Mouse (Mus musculus): ENCODE results near the gene Gga3. TPM values are rescaled to one million over a fixed set of nuclear protein-coding genes. Genes with fewer than 3 reads are reported as not detected.

Gga3 gene
- polyA plus RNA-seq (2017; shearing (Covaris generic)), result 67.8 TPM

GRCm38 (mm10) chr11:115603476-115604303, at the start of gene Gga3, which contains the start of gene Mrps7:
TSS of gene Gga3 (minus strand) at chr11:115604051.
TSS of gene Mrps7 (plus strand) at chr11:115603925.

GRCm38 (mm10) chr11:115627705-115628464, 24.0 kb upstream of the Gga3 start, which contains the start of gene Slc25a19:
TSS of gene Slc25a19 (minus strand) at chr11:115628295.

DNA sequence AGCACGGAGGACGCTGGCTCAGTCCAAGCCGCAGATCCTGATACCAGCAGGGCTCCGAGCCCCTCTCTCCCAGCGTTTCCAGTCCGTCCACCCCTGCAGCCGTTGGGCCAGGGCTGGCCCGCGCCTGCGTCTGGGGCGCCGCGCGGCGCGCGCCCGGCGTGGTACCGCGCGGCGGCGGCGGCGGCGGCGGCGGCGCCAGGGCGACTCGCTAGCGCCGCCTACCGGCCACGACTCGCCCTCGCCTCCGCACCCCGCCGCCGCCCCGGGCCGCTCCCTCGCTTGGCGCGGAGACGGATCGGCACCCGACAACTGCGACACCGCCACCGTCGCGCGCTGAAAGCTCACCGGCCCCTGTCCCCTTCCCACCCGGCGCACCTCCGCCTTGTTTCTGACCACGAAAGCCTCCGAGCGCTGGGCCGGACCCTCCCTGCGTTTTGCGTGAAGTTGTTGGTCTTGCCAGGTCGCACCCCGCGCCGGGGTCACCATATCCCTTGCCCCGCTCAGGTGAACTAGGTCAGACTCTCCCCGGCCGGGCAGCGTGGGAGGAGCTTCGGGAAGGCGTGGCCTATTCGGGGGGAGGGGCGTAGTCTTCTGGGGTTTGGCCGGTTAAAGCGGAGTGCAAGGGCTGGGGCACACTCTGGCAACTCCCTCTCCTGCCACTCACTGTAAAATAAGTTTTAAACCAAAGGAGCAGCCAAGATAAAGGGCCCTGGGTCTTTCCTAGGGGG, 8.7 kb upstream of the Gga3 start, which contains the start of gene Mif4gd:
Gene Mif4gd (minus strand): TSS at position 560 of the 728 bp plus-strand sequence.

DNA sequence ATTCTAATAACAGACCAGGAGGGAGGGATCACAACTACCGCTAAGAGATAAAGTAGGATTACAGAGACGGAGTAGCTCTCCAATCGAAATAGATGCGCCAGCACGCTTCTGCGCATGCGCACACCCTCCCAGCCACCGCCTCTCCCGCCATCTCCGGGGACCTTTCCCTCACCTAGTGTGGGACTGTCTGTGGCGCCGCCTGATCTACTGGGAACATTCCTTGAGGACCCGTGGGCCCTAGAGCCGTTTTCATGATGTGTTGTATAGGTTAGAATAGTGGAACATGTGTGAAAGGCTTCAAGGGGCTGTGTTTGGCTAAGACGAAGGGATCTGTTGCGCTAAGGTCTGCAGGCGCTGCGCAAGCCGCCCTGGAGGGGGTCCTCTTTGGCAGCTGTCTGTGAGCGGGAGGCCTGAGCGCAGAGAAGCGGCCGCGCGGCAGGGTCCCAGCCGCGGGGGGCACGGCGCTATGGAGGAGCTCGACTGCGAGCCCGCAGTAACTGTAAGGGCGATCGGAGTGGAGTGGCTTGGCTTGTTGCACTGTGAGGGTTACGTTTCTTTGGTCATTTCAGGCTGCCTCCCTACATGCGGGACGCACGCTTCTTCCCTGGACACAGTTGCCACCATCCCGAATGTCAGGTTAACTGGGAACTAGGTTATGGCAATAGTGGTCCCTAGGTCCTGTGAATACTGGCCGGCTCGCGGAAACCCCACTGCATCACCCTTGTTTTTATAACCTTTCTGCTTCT, 39.6 kb downstream of the Gga3 start, which contains the start of gene Nup85:
Gene Nup85 (plus strand): TSS at position 371 of the 746 bp plus-strand sequence.

GRCm38 (mm10) chr11:115536038-115536681, 67.7 kb downstream of the Gga3 start, which contains the start of gene Sumo2:
TSS of gene Sumo2 (minus strand) at chr11:115536276.

Other genes with a start within 250 kb of the Gga3 start
- 8.4 TPM for gene Hid1, start 236.3 kb downstream of the Gga3 start, polyA plus RNA-seq (2017; shearing (Covaris generic))
- gene Cdr2l, start 222.1 kb downstream of the Gga3 start, polyA plus RNA-seq (2017; shearing (Covaris generic)), result not detected
- gene Mrpl58, start 200.3 kb downstream of the Gga3 start, polyA plus RNA-seq (2017; shearing (Covaris generic)), result 162 TPM
- gene Atp5h, start 184.1 kb downstream of the Gga3 start, polyA plus RNA-seq (2017; shearing (Covaris generic)), result 711 TPM
- gene Kctd2, start 183.9 kb downstream of the Gga3 start, polyA plus RNA-seq (2017; shearing (Covaris generic)), result 4.6 TPM
- not detected for gene Trim80, start 163.5 kb downstream of the Gga3 start, polyA plus RNA-seq (2017; shearing (Covaris generic))
- gene Slc16a5, start 141.6 kb downstream of the Gga3 start, polyA plus RNA-seq (2017; shearing (Covaris generic)), result 11.0 TPM
- 120 TPM for gene Armc7, start 128.4 kb downstream of the Gga3 start, polyA plus RNA-seq (2017; shearing (Covaris generic))
- gene Nt5c, start 112.2 kb downstream of the Gga3 start, polyA plus RNA-seq (2017; shearing (Covaris generic)), result 367 TPM
- 685 TPM for gene Jpt1, start 89.7 kb downstream of the Gga3 start, polyA plus RNA-seq (2017; shearing (Covaris generic))
- gene Sumo2, start 67.8 kb downstream of the Gga3 start, polyA plus RNA-seq (2017; shearing (Covaris generic)), result 796 TPM
- gene Nup85, start 39.6 kb downstream of the Gga3 start, polyA plus RNA-seq (2017; shearing (Covaris generic)), result 102 TPM
- 71.9 TPM for gene Mrps7, start 126 bp downstream of the Gga3 start, polyA plus RNA-seq (2017; shearing (Covaris generic))
- gene Mif4gd, start 8.9 kb upstream of the Gga3 start, polyA plus RNA-seq (2017; shearing (Covaris generic)), result 228 TPM
- gene Slc25a19, start 24.2 kb upstream of the Gga3 start, polyA plus RNA-seq (2017; shearing (Covaris generic)), result 86.8 TPM
- 12.8 TPM for gene Grb2, start 104.5 kb upstream of the Gga3 start, polyA plus RNA-seq (2017; shearing (Covaris generic))
- 42.6 TPM for gene Tmem94, start 161.4 kb upstream of the Gga3 start, polyA plus RNA-seq (2017; shearing (Covaris generic))
- 4.2 TPM for gene Caskin2, start 209.6 kb upstream of the Gga3 start, polyA plus RNA-seq (2017; shearing (Covaris generic))
- 25.6 TPM for gene Tsen54, start 210.7 kb upstream of the Gga3 start, polyA plus RNA-seq (2017; shearing (Covaris generic))
- 39.3 TPM for gene Llgl2, start 220.0 kb upstream of the Gga3 start, polyA plus RNA-seq (2017; shearing (Covaris generic))